Mouse (Mus musculus): ENCODE data around the gene Dcaf1. TPM values are rescaled to one million over a fixed set of nuclear protein-coding genes. Genes with fewer than 3 reads are reported as not detected.

Dcaf1 gene
- total RNA-seq (2023), result 10 to 100 TPM in 1 of 2 experiments, 1 to 10 TPM in 1; 6.8 to 10.1 TPM

DNA sequence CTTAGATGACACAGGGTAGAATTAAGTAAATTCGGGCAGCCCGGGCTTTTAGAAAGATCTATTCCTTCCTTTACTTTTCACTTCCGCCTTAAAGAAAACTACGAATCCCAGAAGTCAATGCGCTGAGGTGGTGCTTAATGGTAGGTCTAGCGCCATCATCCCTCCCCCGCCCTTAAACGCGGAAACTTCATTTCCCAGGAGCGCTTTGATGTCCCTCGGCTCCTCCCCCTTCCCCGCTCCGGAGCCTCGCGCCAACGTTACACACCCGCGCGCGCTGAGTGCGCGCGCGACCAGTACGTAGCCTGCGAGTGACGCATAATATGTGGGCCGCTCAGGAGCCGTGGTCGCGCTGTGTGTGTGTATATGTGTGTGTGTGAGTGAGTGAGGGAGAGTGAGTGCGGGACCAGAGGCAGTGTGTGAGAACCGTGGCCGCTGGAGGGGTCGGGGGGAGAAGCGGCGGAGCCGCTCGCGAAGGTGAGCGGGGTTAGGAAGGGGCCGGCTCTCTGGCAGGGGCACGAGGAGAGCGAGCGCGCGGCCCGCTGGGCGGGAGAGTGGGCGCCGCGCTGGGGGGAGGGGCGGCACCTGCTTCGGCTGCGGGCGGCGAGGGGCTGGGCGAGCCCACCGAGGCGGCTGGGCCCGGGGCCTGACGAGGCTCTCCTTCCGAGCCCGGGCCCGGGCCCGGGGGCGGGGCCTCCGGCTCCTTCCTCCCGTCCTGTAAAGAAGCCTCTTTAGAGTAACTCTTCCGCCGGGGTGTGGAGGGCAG is at the start of gene Dcaf1:
TSS of gene Dcaf1 (plus strand) at position 257 of the 763 bp plus-strand sequence.

DNA sequence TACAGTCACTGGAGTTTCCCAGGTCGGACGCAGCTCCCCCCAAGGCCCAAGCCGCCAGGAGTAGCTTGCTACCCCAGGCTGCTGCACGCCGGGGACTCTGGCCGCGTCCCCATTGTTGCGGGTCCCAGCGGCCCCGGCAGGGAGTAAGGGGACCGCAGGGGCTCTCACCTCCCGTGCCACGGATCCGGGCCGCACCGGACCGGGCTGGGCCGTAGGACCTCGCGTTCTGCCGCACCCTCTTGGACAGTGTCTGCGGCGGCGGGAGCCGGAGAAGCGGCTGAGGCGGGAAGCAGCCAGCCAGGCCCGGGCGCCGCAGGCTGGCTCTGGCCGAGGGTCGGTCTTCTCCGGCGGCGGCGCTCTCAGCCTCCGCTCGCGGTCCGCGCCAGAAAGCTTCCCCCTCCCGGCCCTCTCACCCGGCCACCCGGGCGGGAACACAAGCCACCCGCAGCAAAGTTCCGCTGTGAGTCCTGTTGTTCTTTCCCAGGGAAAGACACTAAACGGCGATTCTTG is 32.8 kb upstream of the Dcaf1 start, which contains the start of gene Rad54l2:
TSS of gene Rad54l2 (minus strand) at position 383 of the 510 bp plus-strand sequence.

DNA sequence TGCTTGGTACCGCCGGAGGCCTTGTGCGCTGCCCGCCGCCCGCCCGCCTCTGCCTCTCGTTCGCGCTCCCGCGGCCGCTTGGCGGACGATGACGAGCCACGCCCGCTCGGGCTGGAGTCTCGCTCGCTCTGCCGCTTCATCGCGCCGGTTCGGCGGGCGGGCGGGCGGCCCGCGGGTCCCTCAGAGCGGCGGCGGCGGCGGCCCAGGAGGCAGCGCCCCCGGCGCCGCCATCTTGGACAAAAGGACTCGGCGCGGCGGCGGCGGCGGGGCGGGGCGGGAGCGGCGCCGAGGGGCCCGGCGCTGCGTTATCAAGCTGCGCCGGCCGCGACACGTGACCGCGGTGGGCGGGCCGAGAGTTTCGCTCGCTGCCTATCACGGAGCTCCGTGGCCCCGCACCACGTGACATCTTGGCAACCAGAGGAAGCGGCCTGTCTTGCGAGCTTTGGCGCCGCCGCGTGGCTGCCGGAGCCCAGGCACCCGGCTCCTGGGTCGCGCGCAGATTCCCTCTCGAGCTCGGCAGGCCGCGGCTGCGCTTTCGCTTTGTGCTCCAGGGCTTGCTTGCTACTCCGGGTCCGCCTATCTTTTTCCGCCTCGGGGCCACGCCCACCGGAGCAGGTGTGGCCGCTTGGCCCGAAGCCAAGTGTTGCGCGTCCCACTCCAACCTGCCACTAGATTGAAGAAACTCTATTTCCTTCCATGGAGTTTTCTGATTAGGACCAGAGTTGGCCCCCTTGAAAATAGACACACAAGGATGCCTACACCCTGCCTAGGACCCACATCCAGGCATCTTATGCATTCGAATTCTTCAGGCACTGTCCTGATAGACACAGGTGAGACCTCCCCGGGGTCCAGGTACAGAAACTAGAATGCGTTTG is 65.4 kb downstream of the Dcaf1 start, which contains the start of gene Rbm15b:
TSS of gene Rbm15b (minus strand) at position 601 of the 875 bp plus-strand sequence.

DNA sequence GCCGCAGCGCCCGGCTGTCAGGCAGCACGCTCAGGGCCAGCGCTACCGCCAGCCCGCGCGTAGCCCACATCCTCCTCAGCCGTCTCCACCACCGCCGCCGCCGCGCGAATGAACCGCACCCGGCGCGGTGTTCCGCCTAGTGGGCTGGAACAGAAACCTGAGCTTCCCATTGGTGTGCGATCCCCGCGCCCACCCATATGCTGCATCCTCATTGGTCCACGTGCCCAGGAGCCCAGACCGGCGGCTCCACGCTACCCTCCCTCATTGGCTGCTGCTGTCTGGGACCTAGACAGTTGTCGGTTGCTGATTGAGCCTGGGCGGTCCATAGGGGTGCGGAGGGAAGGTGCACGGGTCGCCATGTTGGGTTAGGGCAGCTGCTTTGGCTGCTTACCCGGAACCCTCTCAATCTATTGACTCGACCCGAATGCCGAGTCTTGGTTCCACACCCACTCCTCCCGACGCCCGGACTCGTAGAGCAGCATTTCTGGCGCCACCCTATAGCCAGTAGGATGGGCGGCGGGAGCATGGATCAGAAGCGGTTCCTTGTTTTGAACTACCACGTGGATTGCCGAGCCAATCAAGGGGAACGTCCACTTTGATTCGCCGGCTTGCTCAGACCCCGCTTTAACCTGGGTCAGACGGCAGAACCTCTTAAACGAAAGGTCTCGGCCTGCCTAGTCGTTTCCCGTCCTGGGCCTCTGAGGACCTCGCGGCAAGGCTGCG is 70.3 kb downstream of the Dcaf1 start, which contains the start of gene Manf:
TSS of gene Manf (minus strand) at position 151 of the 723 bp plus-strand sequence.

Other genes starting within 250 kb of the Dcaf1 start
- gene Iqcf6, start 195.3 kb upstream of the Dcaf1 start, total RNA-seq (2023), result not detected
- not detected for gene Grm2, start 165.8 kb upstream of the Dcaf1 start, total RNA-seq (2023)
- gene Tex264, start 135.9 kb upstream of the Dcaf1 start, total RNA-seq (2023), result 1 to 10 TPM; 6.7 to 7.8 TPM
- gene Rad54l2, start 32.7 kb upstream of the Dcaf1 start, total RNA-seq (2023), result 10 to 100 TPM; 12.3 to 14.9 TPM
- gene Rbm15b, start 65.6 kb downstream of the Dcaf1 start, total RNA-seq (2023), result 10 to 100 TPM; 18.3 to 20.0 TPM
- gene Manf, start 70.1 kb downstream of the Dcaf1 start, total RNA-seq (2023), result 100 to 1,000 TPM in 1 of 2 experiments, 10 to 100 TPM in 1; 86.6 to 105 TPM

All from neutrophil, adult 83 days (primary cell).